Mouse (Mus musculus): ENCODE measurements around the gene Olfr1537.

Olfr1537 gene

GRCm38 (mm10) chr9:39249894-39250293 is at the start of gene Olfr1537:
TSS of gene Olfr1537 (minus strand) at chr9:39249994.
- no peak for DNase-seq

DNA sequence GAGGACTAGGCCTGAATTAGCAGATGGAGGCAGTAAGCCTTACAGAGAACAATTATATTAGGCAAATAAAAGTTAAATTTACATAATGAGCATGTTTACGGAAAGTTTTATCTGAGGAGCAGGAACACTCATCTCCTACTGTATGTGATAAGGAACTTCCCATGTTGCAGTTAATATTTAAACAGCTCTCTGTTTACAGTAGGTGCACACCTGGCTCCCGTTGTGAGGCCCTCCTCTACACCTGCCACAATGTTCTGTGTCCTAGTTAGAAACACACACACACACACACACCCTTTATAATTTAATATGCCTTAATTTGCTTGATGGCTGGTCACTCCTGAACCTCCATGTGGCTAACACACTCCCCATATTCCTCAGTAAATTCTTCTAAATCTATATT is 37.3 kb upstream of the Olfr1537 start:
- DNase-seq: no peak

DNA sequence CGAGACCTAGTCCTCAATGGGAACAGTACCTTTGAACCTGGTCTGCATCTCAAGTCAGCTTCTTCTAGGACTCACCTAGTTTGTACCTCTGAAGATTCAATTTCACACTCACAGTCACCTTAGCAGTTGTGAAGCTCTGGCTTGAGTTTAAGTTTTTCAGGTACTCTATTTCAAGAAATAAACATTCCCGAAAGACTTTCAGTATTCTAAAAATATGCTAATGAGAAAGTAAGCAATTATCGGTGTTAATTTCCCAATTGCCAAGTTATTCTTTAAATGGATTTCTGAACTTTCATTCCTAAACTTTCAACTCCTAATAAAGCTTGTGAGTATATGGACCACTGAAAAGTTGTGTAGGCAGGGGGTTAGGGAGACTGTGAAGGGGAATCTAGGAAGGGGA is 26.9 kb upstream of the Olfr1537 start, which contains the start of gene Olfr945:
Gene Olfr945, minus strand, starts transcription at position 101 of the 400 bp plus-strand sequence.
- DNase-seq: no peak

DNA sequence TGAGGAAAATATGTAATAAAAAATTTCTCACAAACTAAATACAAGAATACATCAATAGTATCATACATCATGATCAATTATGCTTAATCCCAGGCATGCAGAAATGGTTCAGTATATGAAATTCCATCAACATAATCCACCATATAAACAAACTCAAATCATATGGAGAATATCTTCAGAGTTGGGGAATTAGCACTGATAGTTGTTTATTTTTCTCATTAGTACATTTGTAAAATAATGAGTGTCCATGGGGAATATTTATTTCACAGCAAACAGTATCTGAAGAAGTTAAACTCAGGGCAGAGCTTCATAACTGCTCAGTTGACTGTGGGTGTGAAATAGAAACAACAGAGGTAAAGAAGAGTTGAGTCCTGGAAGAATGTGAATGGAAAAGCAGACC is 48.2 kb downstream of the Olfr1537 start, which contains the start of gene Olfr944:
Gene Olfr944, plus strand, starts transcription at position 301 of the 400 bp plus-strand sequence.
- no peak for DNase-seq
